Mouse (Mus musculus): Measurements from ENCODE around the gene Shank2.

Gene Shank2

DNA sequence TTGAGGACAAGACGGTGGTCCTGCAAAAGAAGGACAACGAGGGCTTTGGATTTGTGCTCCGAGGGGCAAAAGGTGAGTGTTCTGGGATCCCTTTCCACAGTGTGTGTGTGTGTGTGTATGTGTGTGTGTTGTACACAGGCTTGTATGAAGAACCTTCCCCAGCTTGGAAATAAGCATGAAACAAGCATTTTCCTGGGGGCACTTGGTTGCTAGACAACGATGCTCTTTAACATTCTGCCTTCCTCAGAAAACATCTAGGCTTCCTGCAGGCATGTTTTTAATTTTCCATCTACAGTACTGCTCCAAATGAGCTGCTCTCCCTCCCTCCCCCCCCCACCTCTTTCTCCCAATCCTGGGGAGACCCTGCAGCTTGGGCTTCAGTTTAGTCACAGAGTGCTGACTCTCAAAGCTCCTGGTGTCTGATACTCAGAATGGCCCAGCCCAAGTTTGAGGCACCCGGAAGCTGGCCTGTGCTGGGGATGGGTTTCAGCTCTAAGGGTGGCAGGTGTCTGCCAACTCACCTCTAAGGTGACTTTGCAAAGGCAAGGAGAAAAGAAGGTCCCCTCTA is 283.4 kb downstream of the Shank2 start:
- DNase-seq, result no peak

DNA sequence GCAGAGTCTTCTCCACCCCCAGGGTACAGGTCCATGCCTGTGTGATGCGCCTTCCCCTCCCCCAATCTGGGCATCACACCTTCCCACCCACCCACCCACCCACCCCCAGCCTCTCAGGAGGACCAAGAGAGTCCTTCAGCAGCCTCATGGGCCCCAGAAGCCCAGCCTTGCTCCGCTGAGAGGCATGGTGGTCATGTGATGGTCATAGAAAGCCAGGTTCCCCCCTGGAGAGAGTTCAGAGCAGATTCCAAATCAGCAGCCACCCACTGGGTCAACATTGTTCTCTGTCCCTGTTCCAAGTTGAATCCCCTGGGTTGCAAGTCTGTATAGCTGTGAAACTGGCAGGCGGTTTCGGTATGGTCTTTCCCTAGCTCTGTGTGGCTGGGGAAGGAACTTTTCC is 284.2 kb downstream of the Shank2 start:
- peak; percentile 14 for DNase-seq

DNA sequence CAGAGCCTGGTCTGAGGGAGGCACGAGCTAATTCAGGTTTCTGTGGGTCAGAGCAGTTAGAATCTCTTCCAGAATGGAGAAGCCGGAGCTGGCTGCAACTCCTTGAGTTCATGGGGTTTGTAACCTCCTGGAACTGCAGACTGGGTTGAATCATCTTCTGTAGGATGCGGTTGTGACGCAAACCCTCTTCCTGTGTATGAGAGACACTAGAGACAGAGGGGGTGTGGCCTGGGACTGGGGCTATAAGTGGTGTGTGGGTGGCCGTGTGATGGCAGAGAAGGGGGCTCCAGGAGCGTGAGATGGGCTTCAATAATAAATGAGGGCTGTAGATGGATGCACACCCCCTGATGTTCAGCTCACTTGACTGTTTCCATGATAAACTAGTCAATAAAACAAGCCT is 286.3 kb downstream of the Shank2 start:
- DNase-seq, result no peak

DNA sequence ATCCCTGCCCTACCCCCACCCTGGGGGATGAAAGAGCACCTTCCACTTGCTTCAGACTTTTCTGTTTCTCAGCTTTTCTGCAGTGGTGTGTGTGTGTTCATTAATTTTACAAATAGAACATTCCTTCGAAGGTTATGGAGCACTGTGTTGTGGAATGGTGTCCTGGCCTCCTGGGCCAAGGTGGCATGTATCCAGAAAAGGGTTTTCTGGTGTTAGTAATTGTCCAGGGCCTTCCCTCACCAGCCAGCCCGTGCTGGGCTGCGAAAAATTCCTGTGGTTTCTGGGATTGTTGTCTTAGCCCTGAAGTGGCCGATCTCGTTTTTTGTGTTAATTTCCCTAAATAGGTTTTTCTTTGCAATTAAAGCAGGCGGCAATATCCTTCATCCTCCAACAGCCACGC is 289.8 kb downstream of the Shank2 start:
- no peak for DNase-seq

DNA sequence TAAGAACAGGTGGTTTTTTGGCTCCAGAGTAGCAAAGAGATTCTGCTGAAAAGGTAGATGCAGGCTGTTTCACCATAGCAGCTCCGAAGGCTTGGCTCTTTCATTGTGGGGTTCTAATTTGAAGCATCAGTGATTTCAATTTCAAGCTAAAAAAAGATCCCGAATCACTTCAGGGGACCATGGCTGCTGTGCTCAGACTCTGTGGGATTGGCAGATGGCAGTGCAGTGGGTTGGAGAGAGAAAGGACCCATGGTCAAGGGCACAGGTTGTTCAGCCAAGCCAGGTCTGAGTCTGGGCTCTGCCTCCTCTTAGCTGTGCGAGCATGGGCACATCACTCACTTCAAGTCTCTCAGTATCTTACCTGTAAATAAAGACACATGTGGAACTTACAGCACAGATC is 291.9 kb downstream of the Shank2 start:
- DNase-seq, result no peak

DNA sequence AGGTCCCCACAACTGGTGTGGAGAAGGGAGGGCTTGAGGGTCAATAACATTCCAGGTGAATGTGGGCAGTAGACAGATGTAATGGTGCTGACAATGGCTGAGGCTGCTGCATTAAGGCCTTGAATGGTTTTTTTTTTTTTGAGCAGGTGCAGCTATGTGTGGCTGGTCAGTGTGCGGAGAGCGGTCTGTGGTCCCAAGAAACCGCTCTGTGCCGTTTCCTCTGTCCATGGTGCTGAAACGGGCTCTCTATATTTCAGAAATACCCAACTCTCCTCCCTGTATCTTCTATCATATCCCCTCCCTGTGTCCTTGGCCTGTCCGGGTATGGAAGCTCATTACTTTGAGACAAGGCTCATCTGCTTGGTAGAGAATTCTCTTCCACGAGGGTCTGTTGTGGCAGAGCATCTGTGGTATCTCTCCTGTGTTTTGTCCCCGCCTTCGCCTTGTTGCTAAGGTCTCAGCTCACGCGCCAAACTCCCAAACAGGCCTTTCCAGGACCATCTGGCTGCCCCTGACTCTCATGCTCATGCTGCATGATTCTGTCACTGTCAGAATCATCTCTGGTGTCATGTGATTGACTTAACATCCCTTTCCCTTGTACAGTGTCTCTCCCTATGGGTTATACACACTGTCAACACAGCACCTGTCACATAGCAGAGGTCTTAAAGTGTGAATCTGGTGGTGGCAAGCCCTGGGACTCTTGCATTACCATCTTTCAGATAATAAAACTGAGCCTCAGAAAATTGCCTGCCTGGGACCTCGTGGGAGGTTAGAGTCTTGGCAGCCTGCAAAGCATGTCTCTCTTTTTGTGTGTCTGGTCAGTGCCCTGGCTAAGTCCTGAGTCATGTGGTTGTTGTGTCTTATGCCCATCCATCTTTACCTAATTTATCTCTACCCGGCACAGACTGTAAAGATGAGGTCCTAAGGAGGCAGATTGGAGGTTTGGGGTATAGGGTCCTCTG is 292.8 kb downstream of the Shank2 start:
- no peak for DNase-seq

DNA sequence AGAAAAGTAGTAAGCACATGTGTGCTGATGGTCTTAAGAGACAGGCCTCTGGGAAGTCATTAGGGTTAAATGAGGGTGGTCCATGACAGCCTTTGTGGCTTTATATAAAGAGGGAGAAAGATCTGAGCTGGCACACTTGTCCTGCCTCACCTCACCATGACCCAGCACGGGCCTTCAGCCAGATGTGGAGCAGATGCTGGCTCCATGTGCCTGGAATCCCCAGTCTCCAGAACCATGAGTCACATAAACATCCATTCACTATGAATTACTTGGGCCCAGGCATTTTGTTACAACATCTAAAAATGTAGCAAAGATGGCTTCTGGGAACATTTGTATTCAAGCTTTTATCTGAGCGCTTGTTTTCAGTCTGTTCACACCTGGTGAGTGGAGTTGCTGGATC is 297.6 kb downstream of the Shank2 start:
- DNase-seq, result no peak

DNA sequence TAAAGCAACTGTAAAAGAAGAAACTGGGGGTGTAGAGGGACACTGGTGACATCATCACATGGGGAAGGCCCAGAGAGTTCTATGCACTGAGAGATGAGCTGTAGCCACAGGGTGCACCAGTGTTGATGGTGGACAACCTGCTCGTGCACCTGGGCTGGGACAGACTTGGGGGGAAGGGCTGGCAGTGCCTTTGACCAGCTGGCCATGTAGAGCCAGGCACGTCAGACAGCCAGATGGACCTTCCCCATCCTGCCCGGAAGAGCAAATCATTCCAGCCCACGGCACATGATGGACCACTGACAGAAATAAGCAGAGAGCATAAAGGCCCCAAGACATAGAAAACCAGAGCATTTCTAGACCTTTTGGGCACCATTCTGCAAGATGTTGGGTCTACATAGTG is 299.9 kb downstream of the Shank2 start:
- DNase-seq, result no peak

DNA sequence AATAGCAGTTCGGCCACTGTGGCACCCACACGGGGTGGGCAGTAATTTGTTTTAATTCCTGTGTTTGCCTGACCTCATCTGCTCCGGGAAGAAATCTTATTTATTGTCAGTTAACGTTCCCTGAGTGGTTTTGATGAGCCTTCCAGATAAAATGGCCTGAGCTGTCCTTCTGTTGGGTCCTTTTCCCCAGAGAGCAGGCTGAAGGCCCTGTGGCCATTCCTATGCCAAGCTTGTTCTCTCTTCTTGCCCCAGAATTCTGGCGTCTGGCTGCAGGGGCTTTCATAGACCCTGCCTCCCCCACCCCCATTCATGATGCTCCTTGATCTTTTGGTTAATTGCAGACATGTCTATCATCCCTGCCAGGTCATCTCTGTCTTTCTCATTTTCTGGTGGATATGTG is 300.8 kb downstream of the Shank2 start:
- no peak for DNase-seq

DNA sequence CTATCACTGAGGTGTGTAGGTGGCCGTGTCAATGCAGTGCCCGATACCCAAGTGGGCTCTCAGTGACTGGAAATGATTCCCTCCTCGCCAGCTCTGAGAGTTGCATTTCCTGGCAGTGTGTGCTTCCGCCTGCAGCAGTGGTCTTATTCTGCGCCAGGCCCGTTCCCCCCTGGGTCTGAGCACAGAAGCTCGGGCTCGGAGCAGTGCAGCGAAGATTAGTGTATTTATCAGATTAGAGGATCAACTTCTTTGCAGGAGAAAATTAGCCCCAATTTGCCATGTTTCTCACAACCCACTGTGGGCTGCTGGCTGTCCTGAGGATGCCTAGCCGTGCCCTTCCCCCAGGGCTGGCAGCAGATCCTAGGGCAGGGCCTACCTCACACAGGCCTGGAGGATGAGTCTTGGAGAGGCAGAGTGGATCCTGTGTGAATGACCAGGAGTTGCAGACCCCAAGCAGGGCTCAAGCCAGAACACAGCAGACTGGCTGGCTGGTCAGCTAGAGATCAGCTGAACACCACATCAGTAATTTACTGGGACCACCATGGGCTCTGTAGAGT is 306.2 kb downstream of the Shank2 start:
- no peak for DNase-seq

DNA sequence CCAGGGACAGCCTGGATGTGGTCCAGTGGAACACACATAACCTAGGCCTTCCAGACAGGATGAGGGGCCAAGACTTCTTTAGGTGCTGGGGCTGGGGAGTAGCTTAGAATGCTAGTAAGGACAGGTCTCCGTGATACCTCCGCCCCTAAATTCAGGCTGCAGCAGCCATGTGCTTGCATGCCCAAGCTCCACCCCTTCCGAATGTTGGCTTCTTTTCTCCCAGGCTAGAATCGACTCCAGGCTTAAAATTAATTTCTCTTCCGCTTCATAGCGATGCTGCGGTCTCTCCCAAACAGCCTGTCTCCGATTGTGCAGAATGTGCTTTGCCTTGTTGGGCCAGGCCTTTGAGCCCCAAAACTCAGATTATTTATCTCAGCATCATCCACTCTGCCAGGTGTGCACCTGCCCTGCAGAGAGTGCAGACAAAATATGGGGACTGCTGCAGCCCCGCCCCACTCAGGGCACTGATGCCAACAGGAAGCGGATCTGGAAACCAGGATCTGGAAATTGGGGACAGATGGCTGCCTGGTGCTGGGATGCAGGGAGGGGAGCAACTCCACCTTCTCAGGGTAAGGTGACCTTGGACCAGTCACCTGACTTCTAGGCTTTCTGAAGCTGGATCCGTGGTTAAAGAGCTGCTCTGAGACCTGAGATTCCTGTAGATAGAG is 312.8 kb downstream of the Shank2 start:
- no peak for DNase-seq

DNA sequence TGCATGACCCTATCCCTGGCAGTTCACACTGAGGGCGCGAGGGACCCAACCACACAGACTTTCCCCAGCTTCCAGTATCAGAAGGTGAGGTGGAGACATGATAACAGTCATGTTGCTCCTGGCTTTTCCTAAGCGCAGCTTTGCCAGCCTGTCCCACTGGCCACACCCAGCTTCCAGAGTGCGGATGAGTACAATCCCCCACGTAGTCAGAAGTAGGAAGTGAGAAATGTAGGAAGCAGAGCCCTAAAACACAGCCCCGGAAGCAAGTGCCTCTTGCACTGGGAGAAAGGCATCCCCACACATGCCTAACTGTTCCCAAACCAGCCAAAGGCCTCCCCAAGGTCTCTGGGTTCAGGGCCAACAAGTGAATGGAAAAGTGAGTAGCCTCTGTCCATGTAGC is 314.5 kb downstream of the Shank2 start:
- DNase-seq, result no peak

DNA sequence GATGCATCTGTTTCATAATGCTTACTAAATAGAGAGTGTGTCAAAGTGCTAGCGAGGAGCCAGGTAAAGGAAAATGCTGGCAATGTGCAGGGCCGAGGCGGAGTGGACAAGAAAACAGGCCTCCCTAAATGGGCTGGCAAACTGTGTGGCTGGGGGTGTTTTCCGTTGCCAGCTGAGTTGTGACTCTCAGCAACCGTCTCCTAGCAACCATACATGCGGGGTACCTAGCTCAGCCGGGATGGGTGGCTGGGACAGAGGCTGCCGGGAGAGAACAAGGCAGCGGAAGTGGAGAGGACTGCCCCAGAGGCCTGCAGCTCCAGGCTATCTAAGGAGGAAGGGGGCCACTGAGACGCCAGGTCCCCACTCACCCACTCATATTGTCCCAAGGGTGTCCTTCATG is 315.1 kb downstream of the Shank2 start:
- DNase-seq, result peak; percentile 63

DNA sequence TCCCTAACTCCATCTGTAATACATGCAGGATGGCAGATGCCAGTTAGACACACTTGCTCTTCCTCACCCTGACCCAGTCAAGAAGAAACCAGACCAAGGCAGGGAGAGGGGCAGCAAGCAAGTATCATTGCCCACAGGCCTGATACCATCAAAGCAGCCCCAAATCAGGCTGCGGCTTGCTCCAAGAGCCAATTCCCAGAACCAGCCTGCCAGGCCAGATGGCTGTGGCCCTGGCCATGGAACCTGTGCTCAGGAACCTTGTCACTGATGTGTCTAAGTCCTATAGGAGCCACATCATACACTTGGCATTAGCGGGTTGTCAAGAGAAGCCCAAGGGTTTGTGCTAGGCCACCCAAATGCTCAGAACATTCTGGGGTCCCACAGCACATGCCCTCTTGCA is 322.3 kb downstream of the Shank2 start:
- DNase-seq, result no peak

DNA sequence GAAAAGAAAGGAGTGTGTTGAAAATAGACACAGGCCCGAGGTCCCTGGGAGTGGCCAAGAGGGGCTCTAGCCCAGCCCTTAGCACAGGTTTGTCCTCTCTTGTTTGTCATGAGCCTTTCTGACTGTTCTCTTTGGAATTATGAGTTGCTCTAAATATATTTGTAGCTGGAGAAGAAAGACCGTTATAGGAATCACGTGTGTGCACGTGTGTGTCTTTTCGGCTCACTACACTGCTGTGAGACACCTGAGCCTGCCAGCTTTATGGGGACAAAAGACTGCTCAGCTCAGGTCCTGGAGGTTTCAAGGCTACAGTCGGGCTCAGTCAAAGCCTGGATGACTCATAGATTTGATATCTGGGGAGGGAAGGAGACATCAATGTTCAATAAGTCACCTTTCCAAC is 323.1 kb downstream of the Shank2 start:
- DNase-seq, result no peak

DNA sequence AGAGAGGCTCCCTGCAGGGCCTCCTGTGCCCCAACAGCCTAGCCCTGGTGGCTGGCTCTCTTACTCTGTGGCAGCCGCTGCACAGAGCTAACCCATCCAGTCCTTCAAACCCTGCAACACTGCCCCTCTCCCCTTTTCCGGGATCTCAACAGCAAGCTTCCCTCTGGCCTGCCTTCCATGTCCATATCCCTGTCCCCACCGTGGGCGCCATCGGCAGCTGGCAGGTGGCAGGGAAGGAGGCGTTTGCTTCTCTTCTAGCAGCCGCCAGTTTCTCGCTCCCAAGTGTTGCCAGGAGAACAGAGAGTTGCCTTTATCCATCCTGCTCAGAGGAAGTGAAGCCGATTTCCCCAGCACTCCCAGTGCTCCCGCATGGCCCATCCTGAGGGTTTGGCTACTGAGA is 323.9 kb downstream of the Shank2 start:
- peak; percentile 73 for DNase-seq

DNA sequence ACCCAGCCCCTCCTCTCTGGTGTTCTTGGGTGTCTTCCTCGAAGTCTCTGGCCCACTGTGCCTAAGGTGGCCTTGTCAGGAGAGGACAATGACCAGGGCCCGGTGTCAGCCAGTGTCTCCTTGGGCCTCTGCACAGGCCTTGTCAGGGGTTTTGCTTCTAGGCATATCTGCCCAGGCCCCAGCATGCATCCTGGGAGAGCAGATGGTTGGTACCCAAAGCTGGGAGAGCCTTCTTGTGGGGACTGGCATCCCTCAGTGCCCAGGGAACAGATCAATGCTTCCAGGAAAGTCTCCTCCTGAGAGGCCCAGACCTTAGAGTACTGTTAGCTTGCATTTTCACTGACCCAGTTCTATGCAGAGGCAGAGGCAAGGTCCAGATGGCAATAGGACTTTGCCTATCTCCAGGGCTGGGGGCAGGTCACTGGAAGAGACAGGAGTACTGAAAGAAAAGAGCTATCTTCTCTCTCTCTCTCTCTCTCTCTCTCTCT is 327.7 kb downstream of the Shank2 start:
- no peak for DNase-seq

DNA sequence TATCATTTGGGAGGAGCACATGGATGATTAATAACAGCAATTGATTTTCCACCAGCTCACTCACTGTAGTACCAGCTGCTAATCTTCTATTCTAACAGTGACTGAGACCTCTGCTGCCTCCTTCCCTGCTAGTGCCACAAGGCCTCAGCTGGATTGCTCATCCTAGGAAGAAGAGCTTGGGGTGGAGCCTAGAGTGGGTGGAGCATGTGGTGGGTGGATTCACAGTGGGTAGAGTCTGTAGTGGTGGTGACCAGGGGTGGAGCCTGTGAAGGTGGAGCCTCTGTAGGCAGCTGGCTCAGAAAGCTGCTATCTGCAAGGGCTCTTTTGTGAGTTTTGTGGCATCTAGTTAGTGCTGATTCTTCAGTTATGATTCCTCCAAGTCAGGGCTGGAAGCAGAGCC is 334.9 kb downstream of the Shank2 start:
- DNase-seq, result no peak

DNA sequence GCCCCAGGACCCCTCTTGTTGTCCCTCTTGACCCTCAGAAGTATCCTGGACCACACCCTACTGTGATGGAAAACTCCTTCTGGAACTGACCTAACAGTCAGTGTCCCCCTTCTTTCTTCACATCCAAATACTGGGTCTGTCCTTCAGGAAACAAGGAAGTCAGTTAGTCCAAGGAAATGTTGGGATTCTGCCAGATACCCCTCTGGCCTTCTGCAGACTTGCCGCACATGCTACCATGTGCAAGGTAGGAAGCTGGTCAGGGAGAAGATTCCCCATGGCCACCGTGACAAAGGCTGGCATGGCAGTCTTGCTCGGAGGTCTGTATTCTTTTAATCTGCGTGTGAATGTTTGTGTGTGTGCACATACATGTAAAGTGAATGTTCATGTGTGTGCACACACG is 337.0 kb downstream of the Shank2 start:
- DNase-seq, result no peak

DNA sequence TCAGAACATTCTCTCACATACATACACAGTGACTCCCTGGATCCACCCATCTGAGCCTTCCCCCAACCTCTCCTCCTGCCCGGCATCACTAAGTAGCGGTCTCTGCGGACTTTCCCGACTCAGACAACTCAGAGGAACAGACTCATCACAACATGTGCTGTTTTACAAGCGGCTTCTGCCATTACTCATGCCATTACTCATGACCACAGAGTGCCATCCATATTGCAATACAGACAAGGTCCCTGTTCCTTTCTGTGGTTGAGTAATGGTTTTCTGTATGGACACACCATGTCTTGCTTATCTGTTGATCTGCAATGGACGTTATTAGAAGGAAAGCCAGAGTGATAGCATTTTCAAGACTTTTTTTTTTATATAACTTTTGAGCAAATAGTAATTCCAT is 338.6 kb downstream of the Shank2 start:
- DNase-seq, result no peak

DNA sequence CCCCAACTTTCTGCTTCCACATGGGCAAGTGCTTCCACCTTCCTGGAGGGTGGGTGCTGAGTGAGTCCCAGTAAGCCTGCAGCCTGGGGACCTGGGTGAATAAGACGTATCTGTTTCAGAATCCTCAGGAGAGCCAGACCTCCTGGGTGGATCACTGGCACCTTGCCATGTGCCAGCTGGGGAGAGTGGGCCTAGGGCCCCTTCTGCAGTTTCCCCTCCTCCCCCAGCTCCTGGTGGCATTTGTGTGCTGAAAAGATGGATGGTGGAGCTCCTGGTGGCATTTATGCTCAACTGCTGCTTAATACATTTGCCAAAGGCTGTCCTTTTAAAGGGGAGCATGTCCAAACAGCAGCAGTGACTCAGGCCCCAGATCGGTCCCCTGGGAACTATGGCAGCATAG is 364.4 kb downstream of the Shank2 start:
- peak; percentile 44 for DNase-seq

DNA sequence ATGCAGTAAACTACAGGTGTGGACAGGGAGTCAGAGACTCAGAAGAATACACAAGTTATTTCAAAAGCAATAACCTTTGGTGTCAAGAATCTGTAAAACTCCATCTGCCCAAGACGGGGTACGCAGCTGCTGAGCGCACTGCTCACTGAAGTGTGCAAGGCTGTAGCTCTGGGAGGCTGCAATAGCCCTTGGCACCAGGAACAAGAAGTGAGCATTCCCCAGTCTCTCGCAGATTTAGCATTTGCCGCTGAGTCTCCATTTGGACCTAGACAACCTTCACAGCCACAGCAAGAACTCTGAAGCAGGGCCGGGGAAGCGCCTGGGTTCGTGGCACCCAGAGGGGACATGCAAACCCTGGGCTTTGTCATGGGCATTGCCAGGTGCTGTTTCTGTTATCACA is 371.3 kb downstream of the Shank2 start:
- no peak for DNase-seq

DNA sequence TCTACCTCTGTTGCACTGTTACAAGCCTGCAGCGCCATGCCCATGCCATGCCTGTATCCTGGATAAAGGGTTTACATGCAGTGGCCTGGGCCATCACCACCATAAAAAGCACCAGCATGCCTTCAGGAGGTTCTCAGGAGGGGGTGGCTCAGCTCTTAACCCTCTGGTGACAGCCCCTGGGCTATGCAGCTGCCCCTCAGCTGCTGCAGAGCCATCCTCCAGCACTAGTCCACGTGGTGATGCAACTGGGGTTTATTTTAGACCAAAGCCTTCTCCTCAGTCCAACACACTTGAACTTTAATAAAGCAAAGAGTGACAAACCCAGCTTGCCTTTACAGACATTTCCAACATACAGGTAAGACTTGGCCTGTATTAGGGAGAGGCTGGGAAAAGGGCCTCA is 373.8 kb downstream of the Shank2 start:
- DNase-seq, result no peak

DNA sequence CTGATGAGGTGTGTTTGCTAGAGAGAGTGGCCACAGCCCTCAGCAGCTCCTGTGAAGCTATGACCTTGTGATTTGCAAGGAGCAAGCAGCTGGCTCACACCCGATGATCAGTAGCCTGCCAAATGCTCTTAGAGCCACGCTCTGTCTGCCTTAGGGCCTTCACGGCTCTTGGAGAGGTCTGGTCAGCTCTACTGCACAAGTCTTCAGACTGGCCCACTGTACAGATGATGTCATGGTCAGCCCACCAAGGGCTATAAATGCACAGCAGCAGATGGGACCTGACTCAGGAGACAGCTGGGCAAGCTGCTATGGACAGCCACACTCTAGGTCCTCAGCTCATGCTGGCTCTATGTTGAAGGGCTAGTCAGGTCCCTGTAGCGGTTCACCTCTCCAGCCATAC is 376.5 kb downstream of the Shank2 start:
- DNase-seq, result no peak
